Mouse (Mus musculus) C2C12 (cell line): ENCODE measurements around the gene Zbtb42. TPM values are rescaled to one million over a fixed set of nuclear protein-coding genes. Genes with fewer than 3 reads are reported as not detected.

Experiments used
- H3K27me3 ChIP-seq: one replicate; pipeline ENCODE4 v1.6.1; 2011; ENCODE audit not compliant: control insufficient read depth, insufficient read depth, insufficient read length
- H3K36me3 ChIP-seq: one replicate; pipeline ENCODE4 v1.6.1; 2011; ENCODE audit not compliant: control insufficient read depth, insufficient read depth
- H3K4me3 ChIP-seq: one replicate; pipeline ENCODE4 v1.5.1; 2011; ENCODE audit warnings: mild to moderate bottlenecking, control low read depth; ENCODE audit not compliant: poor library complexity, insufficient read depth, severe bottlenecking
- H3K79me2 ChIP-seq: one replicate; pipeline ENCODE4 v1.6.1; 2011; ENCODE audit not compliant: control insufficient read depth, insufficient read depth
- H3K79me3 ChIP-seq: one replicate; pipeline ENCODE4 v1.6.1; 2011; ENCODE audit warnings: low read depth, control low read depth
- H3ac ChIP-seq: one replicate; pipeline ENCODE3; 2011; ENCODE audit warnings: low read depth; ENCODE audit not compliant: control insufficient read depth, insufficient read length
- CEBPB ChIP-seq: IDR thresholded peaks from one replicate; pipeline ENCODE4 v1.6.1; 2011; ENCODE audit warnings: low read depth, mild to moderate bottlenecking, control low read depth, moderate library complexity
- CTCF ChIP-seq: IDR thresholded peaks from one replicate; pipeline ENCODE4 v1.5.1; 2011; ENCODE audit not compliant: control insufficient read depth, insufficient read depth, insufficient read length
- FOSL1 ChIP-seq: IDR thresholded peaks from one replicate; pipeline ENCODE4 v1.8.0; 2011; ENCODE audit warnings: mild to moderate bottlenecking, low read length; ENCODE audit not compliant: poor library complexity, insufficient read depth, severe bottlenecking
- MAX ChIP-seq: IDR thresholded peaks from one replicate; pipeline ENCODE4 v1.6.1; 2011; ENCODE audit warnings: mild to moderate bottlenecking, control low read depth
- MYOD1 ChIP-seq: IDR thresholded peaks from one replicate; pipeline ENCODE4 v1.6.1; 2011; ENCODE audit warnings: low read depth; ENCODE audit not compliant: control insufficient read depth, insufficient read length
- MYOG ChIP-seq: IDR thresholded peaks from one replicate; pipeline ENCODE4 v1.6.1; 2011; ENCODE audit not compliant: control insufficient read depth, insufficient read length; ENCODE audit errors: extremely low read depth
- USF1 ChIP-seq: IDR thresholded peaks from one replicate; pipeline ENCODE4 v1.6.1; 2011; ENCODE audit warnings: low read depth, mild to moderate bottlenecking, control low read depth, moderate library complexity
- polyA plus RNA-seq: library from polyadenylated mRNA; unstranded; fragments of >200 nt; fragmentation: generic; extraction: Trizol; gene quantifications from one replicate; pipeline ENCODE4 v1.2.1, GENCODE M21; 2012; ENCODE audit warnings: missing spikeins

The Zbtb42 gene
- polyA plus RNA-seq, 1 experiment: 4.2 TPM

GRCm38 (mm10) chr12:112720216-112720615 lies 41.6 kb downstream of the Zbtb42 start, which contains the start of gene Cep170b:
TSS of gene Cep170b (plus strand) at chr12:112720455.
- Histone ChIP-seq H3K27me3 (no peaks in the 10 kb centered on the region), H3ac (no peak within 1 kb of the TSS), H3K79me2 (peaks cover 25% of the 10 kb centered on the region), H3K79me3 (peaks cover 5% of the 10 kb centered on the region), H3K36me3 (peaks cover 10% of the 10 kb centered on the region), H3K4me3 (no peak within 1 kb of the TSS)
- no peak for TF ChIP-seq USF1
- TF ChIP-seq FOSL1: no peak
- TF ChIP-seq CEBPB: no peak
- TF ChIP-seq MAX: no peak
- TF ChIP-seq CTCF: no peak
- TF ChIP-seq MYOD1: no peak
- no peak for TF ChIP-seq MYOG

- peaks cover 30% of the 10 kb centered on the region for H3K79me2 ChIP-seq
- no peak for TF ChIP-seq USF1
- H3K36me3 ChIP-seq: peaks cover 13% of the 10 kb centered on the region
- H3K4me3 ChIP-seq: no peak overlapping the region
- H3K27me3 ChIP-seq: no peaks in the 10 kb centered on the region
- H3K79me3 ChIP-seq: peaks cover 5% of the 10 kb centered on the region
- H3ac ChIP-seq: no peak overlapping the region
These were observed 42.3 kb downstream of the Zbtb42 start for GRCm38 (mm10) chr12:112720890-112721423.

- Histone ChIP-seq H3K79me2 (peaks cover 36% of the 10 kb centered on the region), H3K36me3 (peaks cover 13% of the 10 kb centered on the region), H3K27me3 (no peaks in the 10 kb centered on the region), H3K4me3 (peak overlapping the region; percentile 55), H3ac (peak overlapping the region; percentile 96), H3K79me3 (peaks cover 5% of the 10 kb centered on the region)
- TF ChIP-seq FOSL1 (no peak), MAX (no peak), USF1 (no peak), CTCF (no peak), CEBPB (no peak), MYOD1 (no peak), MYOG (no peak)
These were observed 43.0 kb downstream of the Zbtb42 start for GRCm38 (mm10) chr12:112721424-112722239.

GRCm38 (mm10) chr12:112722240-112723027 lies 43.8 kb downstream of the Zbtb42 start:
- peaks cover 8% of the 10 kb centered on the region for H3K79me3 ChIP-seq
- no peak for TF ChIP-seq MYOG
- TF ChIP-seq MAX: no peak
- TF ChIP-seq CEBPB: no peak
- TF ChIP-seq USF1: no peak
- TF ChIP-seq CTCF: no peak
- TF ChIP-seq FOSL1: no peak
- no peak for TF ChIP-seq MYOD1
- H3K79me2 ChIP-seq: peaks cover 44% of the 10 kb centered on the region
- H3K27me3 ChIP-seq: no peaks in the 10 kb centered on the region
- H3K4me3 ChIP-seq: peak overlapping the region; percentile 55
- peaks cover 13% of the 10 kb centered on the region for H3K36me3 ChIP-seq
- peak overlapping the region; percentile 96 for H3ac ChIP-seq

GRCm38 (mm10) chr12:112723028-112723330 lies 44.4 kb downstream of the Zbtb42 start:
- TF ChIP-seq FOSL1: no peak
- no peak for TF ChIP-seq MAX
- TF ChIP-seq MYOD1: no peak
- TF ChIP-seq MYOG: no peak
- TF ChIP-seq USF1: no peak
- TF ChIP-seq CTCF: no peak
- no peak for TF ChIP-seq CEBPB
- H3K27me3 ChIP-seq: no peaks in the 10 kb centered on the region
- H3ac ChIP-seq: peak overlapping the region; percentile 96
- H3K4me3 ChIP-seq: peak overlapping the region; percentile 55
- H3K79me2 ChIP-seq: peaks cover 48% of the 10 kb centered on the region
- H3K79me3 ChIP-seq: peaks cover 8% of the 10 kb centered on the region
- H3K36me3 ChIP-seq: peaks cover 13% of the 10 kb centered on the region
